Mouse (Mus musculus): ENCODE measurements around the gene Gm20388. TPM values are rescaled to one million over a fixed set of nuclear protein-coding genes. Genes with fewer than 3 reads are reported as not detected.

The Gm20388 gene
- polyA plus RNA-seq, 1 experiment from 2014 or later = not detected

- 69% methylated on average over 10 of the region's 10 CpGs for WGBS
- H3K9ac ChIP-seq (ENCODE audit: low read length) = no peak overlapping the region
- no peaks in the 10 kb centered on the region for H3K4me1 ChIP-seq (replicated peaks; ENCODE audit: control insufficient read depth, insufficient read depth)
- no peak overlapping the region for H3K4me3 ChIP-seq (ENCODE audit: low read depth, low read length)
- no peak for ATAC-seq (ENCODE audit: low FRiP score, low TSS enrichment)
- no peaks in the 10 kb centered on the region for H3K9me3 ChIP-seq (ENCODE audit: control insufficient read depth, low read length)
- DNase-seq (ENCODE audit: low spot score) = no peak
- H3K27ac ChIP-seq (replicated peaks) = no peak overlapping the region
- TF ChIP-seq CTCF (IDR thresholded peaks at IDR 0.05; ENCODE audit: low read depth) (no peak), EP300 (optimal IDR thresholded peaks at IDR 0.05) (no peak)
- no peaks in the 10 kb centered on the region for H3K36me3 ChIP-seq (ENCODE audit: control insufficient read depth, insufficient read depth, low read length)
- H3K27me3 ChIP-seq (ENCODE audit: control insufficient read depth, insufficient read depth, low read length) = no peaks in the 10 kb centered on the region
- no peak overlapping the region for H3K4me2 ChIP-seq (replicated peaks; ENCODE audit: low read depth)
Observed at GRCm38 (mm10) chr8:121847261-121847822, 1936.7 kb downstream of the Gm20388 start.

- 69% methylated on average over 6 of the region's 6 CpGs for WGBS
- ATAC-seq (ENCODE audit: low FRiP score, low TSS enrichment) (no peak), DNase-seq (ENCODE audit: low spot score) (no peak)
- TF ChIP-seq CTCF (IDR thresholded peaks at IDR 0.05; ENCODE audit: low read depth) (no peak), EP300 (optimal IDR thresholded peaks at IDR 0.05) (no peak)
- H3K9me3 ChIP-seq (ENCODE audit: control insufficient read depth, low read length) = no peaks in the 10 kb centered on the region
- H3K4me1 ChIP-seq (replicated peaks; ENCODE audit: control insufficient read depth, insufficient read depth) = no peaks in the 10 kb centered on the region
- no peak overlapping the region for H3K9ac ChIP-seq (ENCODE audit: low read length)
- H3K27me3 ChIP-seq (ENCODE audit: control insufficient read depth, insufficient read depth, low read length) = no peaks in the 10 kb centered on the region
- no peak overlapping the region for H3K27ac ChIP-seq (replicated peaks)
- no peaks in the 10 kb centered on the region for H3K36me3 ChIP-seq (ENCODE audit: control insufficient read depth, insufficient read depth, low read length)
- H3K4me3 ChIP-seq (ENCODE audit: low read depth, low read length) = no peak overlapping the region
- H3K4me2 ChIP-seq (replicated peaks; ENCODE audit: low read depth) = no peak overlapping the region
Observed at GRCm38 (mm10) chr8:121847987-121848386, 1937.3 kb downstream of the Gm20388 start.

- H3K9me3 ChIP-seq (ENCODE audit: control insufficient read depth, low read length) = no peaks in the 10 kb centered on the region
- WGBS = 62% methylated on average over 10 of the region's 10 CpGs
- no peaks in the 10 kb centered on the region for H3K27me3 ChIP-seq (ENCODE audit: control insufficient read depth, insufficient read depth, low read length)
- no peak overlapping the region for H3K9ac ChIP-seq (ENCODE audit: low read length)
- no peak overlapping the region for H3K4me2 ChIP-seq (replicated peaks; ENCODE audit: low read depth)
- H3K27ac ChIP-seq (replicated peaks) = no peak overlapping the region
- H3K36me3 ChIP-seq (ENCODE audit: control insufficient read depth, insufficient read depth, low read length) = no peaks in the 10 kb centered on the region
- DNase-seq (ENCODE audit: low spot score) (no peak), ATAC-seq (ENCODE audit: low FRiP score, low TSS enrichment) (no peak)
- H3K4me1 ChIP-seq (replicated peaks; ENCODE audit: control insufficient read depth, insufficient read depth) = no peaks in the 10 kb centered on the region
- TF ChIP-seq EP300 (optimal IDR thresholded peaks at IDR 0.05) (no peak), CTCF (IDR thresholded peaks at IDR 0.05; ENCODE audit: low read depth) (no peak)
- no peak overlapping the region for H3K4me3 ChIP-seq (ENCODE audit: low read depth, low read length)
Observed at GRCm38 (mm10) chr8:121848495-121848894, 1937.9 kb downstream of the Gm20388 start.

- Histone ChIP-seq H3K4me2 (replicated peaks; ENCODE audit: low read depth) (no peak overlapping the region), H3K4me1 (replicated peaks; ENCODE audit: control insufficient read depth, insufficient read depth) (no peaks in the 10 kb centered on the region), H3K36me3 (ENCODE audit: control insufficient read depth, insufficient read depth, low read length) (no peaks in the 10 kb centered on the region), H3K9me3 (ENCODE audit: control insufficient read depth, low read length) (no peaks in the 10 kb centered on the region), H3K27me3 (ENCODE audit: control insufficient read depth, insufficient read depth, low read length) (no peaks in the 10 kb centered on the region), H3K27ac (replicated peaks) (no peak overlapping the region), H3K9ac (ENCODE audit: low read length) (no peak overlapping the region), H3K4me3 (ENCODE audit: low read depth, low read length) (no peak overlapping the region)
- TF ChIP-seq CTCF (IDR thresholded peaks at IDR 0.05; ENCODE audit: low read depth) (no peak), EP300 (optimal IDR thresholded peaks at IDR 0.05) (no peak)
- WGBS = 64% methylated on average over 9 of the region's 9 CpGs
- DNase-seq (ENCODE audit: low spot score) = no peak
- ATAC-seq (ENCODE audit: low FRiP score, low TSS enrichment) = no peak
Observed at GRCm38 (mm10) chr8:121849303-121849702, 1938.7 kb downstream of the Gm20388 start.

- peak; percentile 16; the same call in 1 of the 2 replicates for ATAC-seq (ENCODE audit: low FRiP score, low TSS enrichment)
- peak; percentile 82 for DNase-seq (ENCODE audit: low spot score)
- peak; percentile 96 for TF ChIP-seq CTCF (IDR thresholded peaks at IDR 0.05; ENCODE audit: low read depth)
- TF ChIP-seq EP300 (optimal IDR thresholded peaks at IDR 0.05) = no peak
- H3K4me2 ChIP-seq (replicated peaks; ENCODE audit: low read depth) = no peak overlapping the region
- H3K9me3 ChIP-seq (ENCODE audit: control insufficient read depth, low read length) = no peaks in the 10 kb centered on the region
- no peaks in the 10 kb centered on the region for H3K27me3 ChIP-seq (ENCODE audit: control insufficient read depth, insufficient read depth, low read length)
- no peaks in the 10 kb centered on the region for H3K36me3 ChIP-seq (ENCODE audit: control insufficient read depth, insufficient read depth, low read length)
- no peak overlapping the region for H3K9ac ChIP-seq (ENCODE audit: low read length)
- H3K4me1 ChIP-seq (replicated peaks; ENCODE audit: control insufficient read depth, insufficient read depth) = no peaks in the 10 kb centered on the region
- WGBS = 16% methylated on average over 6 of the region's 6 CpGs
- H3K4me3 ChIP-seq (ENCODE audit: low read depth, low read length) = no peak overlapping the region
- H3K27ac ChIP-seq (replicated peaks) = no peak overlapping the region
Observed at GRCm38 (mm10) chr8:121850018-121850417, 1939.4 kb downstream of the Gm20388 start.

- ATAC-seq (ENCODE audit: low FRiP score, low TSS enrichment) = no peak
Observed at GRCm38 (mm10) chr8:121850436-121850820, 1939.8 kb downstream of the Gm20388 start.

More at GRCm38 (mm10) chr8:121850436-121850820, 1939.8 kb downstream of the Gm20388 start:
- no peaks in the 10 kb centered on the region for H3K9me3 ChIP-seq (ENCODE audit: control insufficient read depth, low read length)
- no peaks in the 10 kb centered on the region for H3K36me3 ChIP-seq (ENCODE audit: control insufficient read depth, insufficient read depth, low read length)
- H3K4me2 ChIP-seq (replicated peaks; ENCODE audit: low read depth) = peak overlapping the region; percentile 50; the same call in 1 of the 2 replicates
- WGBS = 48% methylated on average over 12 of the region's 12 CpGs
- no peak for DNase-seq (ENCODE audit: low spot score)
- peak overlapping the region; percentile 53; the same call in 1 of the 2 replicates for H3K9ac ChIP-seq (ENCODE audit: low read length)
- no peak for TF ChIP-seq EP300 (optimal IDR thresholded peaks at IDR 0.05)
- no peak for TF ChIP-seq CTCF (IDR thresholded peaks at IDR 0.05; ENCODE audit: low read depth)
- H3K4me3 ChIP-seq (ENCODE audit: low read depth, low read length) = no peak overlapping the region
- H3K27ac ChIP-seq (replicated peaks) = no peak overlapping the region
- no peaks in the 10 kb centered on the region for H3K4me1 ChIP-seq (replicated peaks; ENCODE audit: control insufficient read depth, insufficient read depth)
- no peaks in the 10 kb centered on the region for H3K27me3 ChIP-seq (ENCODE audit: control insufficient read depth, insufficient read depth, low read length)
